Mouse (Mus musculus) cerebellum, adult 2 months (tissue): ENCODE measurements at regions not wholly inside any gene's neighbourhood (a gene's known extent, or its start where the extent isn't known, plus 50 kb on each side); places are given as distances from the start of the nearest gene placed in this dataset.

Experiments used
- CTCF ChIP-seq: fragments of 200-500 bp; IDR thresholded peaks from 2 replicates; pipeline ENCODE4 v1.5.1; 2011; ENCODE audit warnings: low read depth, mild to moderate bottlenecking, control low read depth, low read length, moderate library complexity, borderline replicate concordance; ENCODE audit not compliant: insufficient read depth
- POLR2A ChIP-seq: fragments of 200-500 bp; IDR thresholded peaks from 2 replicates; pipeline ENCODE4 v1.6.1; 2011; ENCODE audit warnings: low read length, control low read depth, borderline replicate concordance; ENCODE audit not compliant: insufficient read depth

DNA sequence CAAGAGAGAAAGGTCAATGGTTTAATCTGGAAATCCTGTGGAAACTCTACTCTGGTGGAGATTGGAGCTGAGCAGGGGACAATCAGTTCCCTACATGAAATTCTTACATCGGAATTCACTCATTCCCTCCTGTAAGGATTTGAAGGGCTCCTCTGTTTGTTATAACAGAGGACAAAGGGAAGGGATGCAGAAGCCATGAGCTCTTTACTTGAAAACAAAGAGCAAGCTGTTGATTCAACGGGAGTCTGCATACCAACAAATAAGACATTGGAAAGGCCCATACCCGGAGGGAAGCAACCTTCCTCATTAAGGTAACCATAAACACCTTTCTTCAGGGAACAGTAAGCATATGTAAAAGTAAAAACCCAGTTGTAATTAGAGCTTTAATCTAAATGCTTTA is 359.3 kb downstream of the Cenpc1 start:
- TF ChIP-seq POLR2A (no peak), CTCF (no peak)
